Mouse (Mus musculus): ENCODE results near the gene Thrsp.

Gene Thrsp

DNA sequence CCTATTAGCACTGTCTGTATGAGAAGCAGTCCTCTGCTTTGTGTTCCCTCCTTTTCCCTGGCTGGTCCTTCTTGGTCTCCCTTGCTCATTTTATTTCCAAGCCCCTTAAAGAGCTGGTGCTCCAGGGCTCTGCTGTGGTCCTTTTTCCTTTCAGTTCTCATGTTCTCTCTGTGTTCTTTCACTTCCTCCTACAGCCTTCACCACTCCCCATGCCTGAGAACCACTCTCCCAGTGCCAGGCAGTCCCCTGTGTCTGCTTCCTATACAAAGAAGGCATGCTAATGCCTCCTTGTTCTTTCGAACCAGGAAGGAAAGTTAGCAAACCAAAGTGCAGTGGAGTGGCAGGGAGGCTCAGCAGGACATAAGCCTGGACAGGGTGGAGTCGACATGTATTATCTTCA, 41.6 kb downstream of the Thrsp start:
- DNase-seq (ENCODE audit: low read depth): no peak

DNA sequence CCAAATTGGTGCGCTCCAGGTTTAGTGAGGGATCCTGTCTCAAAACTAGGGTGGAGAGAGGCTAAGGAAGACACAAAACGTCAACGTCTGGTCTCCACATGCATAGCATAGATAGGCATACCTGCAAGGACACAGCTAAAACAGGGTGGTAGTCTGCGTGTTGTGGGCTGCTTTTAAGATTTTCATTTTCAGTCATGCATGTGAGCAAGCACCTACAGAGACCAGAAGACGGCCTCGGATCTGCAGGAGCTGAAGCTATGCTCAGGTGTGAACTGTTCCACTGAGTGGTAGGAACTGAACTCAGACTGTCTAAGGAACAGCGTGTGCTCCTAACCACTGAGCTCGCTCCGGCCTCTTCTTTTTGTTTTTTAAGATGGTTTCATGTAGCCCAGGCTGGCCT, 42.4 kb downstream of the Thrsp start:
- no peak for DNase-seq (ENCODE audit: low read depth)

DNA sequence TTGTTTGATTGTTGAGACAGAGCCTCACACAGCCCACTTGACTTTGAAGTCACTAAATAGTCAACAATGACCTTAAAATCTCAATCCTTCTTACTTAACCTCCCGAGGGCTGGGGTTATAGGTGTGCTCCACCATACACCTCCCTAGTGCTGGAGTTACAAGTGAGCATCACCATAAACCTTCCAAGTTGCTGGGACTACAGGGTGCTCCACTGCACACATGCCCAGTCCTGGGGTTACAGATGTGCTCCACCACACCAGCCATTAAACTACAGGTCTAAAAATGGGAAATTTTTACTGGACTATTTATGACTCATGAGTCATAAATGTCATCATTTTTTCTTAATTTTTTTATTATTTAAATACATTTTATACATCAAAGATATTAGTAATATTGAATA, 51.6 kb downstream of the Thrsp start:
- DNase-seq (ENCODE audit: low read depth): no peak
